Mouse (Mus musculus) limb, embryonic 14.5 days (tissue): Measurements from ENCODE around the gene Cacna1b. TPM values are rescaled to one million over a fixed set of nuclear protein-coding genes. Genes with fewer than 3 reads are reported as not detected.

Experiments used
- ATAC-seq: fragments of 200-750 bp; cut with Nextera tagmentation; 2 replicates; pipeline ENCODE4 v1.8.0; 2017; ENCODE audit warnings: low read depth, moderate number of reproducible peaks, moderate TSS enrichment; ENCODE audit not compliant: low FRiP score
- DNase-seq: peaks from one replicate; pipeline ENCODE4 v3.0.0-alpha.2; 2015; ENCODE audit warnings: low spot score
- H3K27ac ChIP-seq: fragments of 300-500 bp; sonication (generic); replicated peaks from 2 replicates; pipeline ENCODE4 v1.5.1; 2014; ENCODE audit warnings: low read depth, mild to moderate bottlenecking, low read length, moderate library complexity, mixed read lengths
- H3K27me3 ChIP-seq: fragments of 300-500 bp; sonication (generic); 2 replicates; pipeline ENCODE4 v1.6.1; 2014; ENCODE audit warnings: low read length, mixed read lengths; ENCODE audit not compliant: control insufficient read depth, insufficient read depth
- H3K36me3 ChIP-seq: fragments of 300-500 bp; sonication (generic); 2 replicates; pipeline ENCODE4 v1.6.1; 2014; ENCODE audit warnings: mild to moderate bottlenecking, low read length, moderate library complexity, mixed read lengths; ENCODE audit not compliant: control insufficient read depth, insufficient read depth
- H3K4me1 ChIP-seq: fragments of 300-500 bp; sonication (generic); 2 replicates; pipeline ENCODE4 v1.6.1; 2014; ENCODE audit warnings: antibody characterized with exemption, low read length, mixed read lengths; ENCODE audit not compliant: control insufficient read depth, insufficient read depth
- H3K4me2 ChIP-seq: fragments of 300-500 bp; sonication (generic); replicated peaks from 2 replicates; pipeline ENCODE4 v1.6.1; 2014; ENCODE audit warnings: low read depth, mild to moderate bottlenecking, low read length, moderate library complexity; ENCODE audit not compliant: severe bottlenecking
- H3K4me3 ChIP-seq: fragments of 300-500 bp; sonication (generic); replicated peaks from 2 replicates; pipeline ENCODE4 v1.5.1; 2014; ENCODE audit warnings: low read length
- H3K9ac ChIP-seq: fragments of 300-500 bp; sonication (generic); 2 replicates; pipeline ENCODE4 v1.6.1; 2014; ENCODE audit warnings: mild to moderate bottlenecking, low read depth, low read length, moderate library complexity; ENCODE audit not compliant: severe bottlenecking
- H3K9me3 ChIP-seq: fragments of 300-500 bp; sonication (generic); 2 replicates; pipeline ENCODE4 v1.6.1; 2016; ENCODE audit warnings: low read length; ENCODE audit not compliant: control insufficient read depth
- POLR2A ChIP-seq: fragments of 200-500 bp; IDR thresholded peaks from 2 replicates; pipeline ENCODE4 v1.8.0; 2012; ENCODE audit warnings: inconsistent platforms, mild to moderate bottlenecking, moderate library complexity, borderline replicate concordance; ENCODE audit not compliant: insufficient read depth, insufficient read length; ENCODE audit errors: extremely low read depth
- WGBS: fragments of 180-500 bp; shearing (Covaris S2); extraction: QIAGEN DNeasy Blood & Tissue Kit; methylation state at CpG from one replicate; pipeline ENCODE4 v1.1.7; 2014; 5-methylcytosine and 5-hydroxymethylcytosine counted together
- polyA plus RNA-seq, 2 experiments: library from polyadenylated mRNA; depleted of rRNA in 1 of 2; stranded (reverse) in 1 of 2; unstranded in 1 of 2; fragments of >200 nt; fragmentation: Nextera tagmentation in 1 of 2; extraction: Ambion mirVana in 1 of 2; gene quantifications; 2 replicates each; pipeline versions ENCODE4 v1.2.1 to v1.2.3; 2012 to 2014

Gene Cacna1b
- polyA plus RNA-seq, 2 experiments, result 1.4 to 2.7 TPM

DNA sequence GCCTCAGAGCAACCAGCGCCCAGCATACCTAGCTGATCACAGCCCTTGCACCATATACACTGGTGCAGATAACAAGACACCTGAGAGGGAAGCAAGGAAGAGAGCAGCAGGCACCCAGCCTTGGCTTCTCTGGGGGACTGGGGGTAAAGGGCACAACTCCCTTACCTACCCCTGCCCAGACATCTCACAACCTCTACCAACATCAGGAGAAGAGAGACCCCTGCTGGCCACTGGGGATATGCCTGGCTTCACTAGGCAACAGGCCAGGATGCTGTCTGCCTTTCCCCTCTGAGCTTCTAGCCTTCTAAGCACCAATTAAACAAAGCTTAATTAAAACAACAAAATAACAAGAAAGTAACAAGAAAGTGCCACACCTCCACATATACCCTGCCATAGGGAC, 7.7 kb downstream of the Cacna1b start:
- Histone ChIP-seq H3K36me3 (no peaks in the 10 kb centered on the region), H3K27ac (no peak overlapping the region), H3K27me3 (no peaks in the 10 kb centered on the region), H3K9ac (no peak overlapping the region), H3K4me3 (no peak overlapping the region), H3K9me3 (no peaks in the 10 kb centered on the region), H3K4me2 (no peak overlapping the region), H3K4me1 (no peaks in the 10 kb centered on the region)
- ATAC-seq, result no peak
- DNase-seq, result peak; percentile 35
- no peak for TF ChIP-seq POLR2A
- 93% methylated on average over 1 of the region's 1 CpGs for WGBS

DNA sequence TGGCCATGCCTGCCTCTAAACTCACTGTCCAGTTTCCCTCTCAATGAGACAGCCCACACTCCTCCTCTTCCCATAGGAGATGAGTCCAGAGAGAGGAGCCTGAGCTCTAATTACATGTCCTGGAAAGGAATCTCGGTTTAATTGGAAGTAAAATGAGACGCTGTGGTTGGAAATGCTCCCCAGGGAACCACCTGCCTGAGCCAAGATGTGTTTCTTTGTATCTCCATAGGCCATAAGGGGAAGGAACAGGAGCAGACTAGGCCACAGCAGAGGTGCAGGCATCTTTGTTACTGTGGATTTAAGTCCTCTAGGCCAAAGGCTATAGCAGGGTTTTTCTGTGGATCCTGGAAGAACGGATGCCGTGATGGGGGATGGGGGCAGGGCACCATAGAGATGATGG, 10.4 kb downstream of the Cacna1b start:
- Histone ChIP-seq H3K27me3 (no peaks in the 10 kb centered on the region), H3K9me3 (no peaks in the 10 kb centered on the region)
- WGBS, result 65% methylated on average over 4 of the region's 4 CpGs

DNA sequence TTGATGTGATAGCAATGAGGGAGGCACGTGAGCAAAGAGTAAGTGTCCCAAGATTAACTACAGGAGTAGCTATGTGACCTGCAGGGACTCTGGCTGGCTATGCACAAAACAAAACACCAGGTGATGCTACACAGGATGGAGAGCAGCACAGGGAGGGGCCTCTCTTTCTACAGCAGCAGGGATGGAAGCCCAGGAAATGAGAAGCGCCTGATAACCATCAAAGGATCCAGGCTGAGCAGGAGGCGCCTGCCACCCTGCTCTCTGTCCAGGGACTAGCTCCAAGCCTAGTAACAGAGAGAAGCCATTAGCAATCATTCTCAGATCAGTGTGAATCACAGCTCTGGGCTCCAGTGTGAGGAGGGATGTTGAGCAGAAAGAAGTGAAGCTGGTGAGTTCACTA, 12.9 kb downstream of the Cacna1b start:
- WGBS, result 38% methylated on average over 3 of the region's 3 CpGs
- Histone ChIP-seq H3K4me2 (no peak overlapping the region), H3K9me3 (no peaks in the 10 kb centered on the region), H3K36me3 (no peaks in the 10 kb centered on the region), H3K27ac (no peak overlapping the region), H3K4me1 (no peaks in the 10 kb centered on the region), H3K27me3 (no peaks in the 10 kb centered on the region), H3K9ac (no peak overlapping the region), H3K4me3 (no peak overlapping the region)
- no peak for DNase-seq
- no peak for TF ChIP-seq POLR2A
- ATAC-seq, result no peak

More for the DNA sequence above, 10.4 kb downstream of the Cacna1b start:
- Histone ChIP-seq H3K9ac (no peak overlapping the region), H3K4me3 (no peak overlapping the region), H3K4me1 (no peaks in the 10 kb centered on the region), H3K4me2 (no peak overlapping the region), H3K27ac (no peak overlapping the region), H3K36me3 (no peaks in the 10 kb centered on the region)
- TF ChIP-seq POLR2A, result no peak
- DNase-seq, result no peak
- no peak for ATAC-seq

DNA sequence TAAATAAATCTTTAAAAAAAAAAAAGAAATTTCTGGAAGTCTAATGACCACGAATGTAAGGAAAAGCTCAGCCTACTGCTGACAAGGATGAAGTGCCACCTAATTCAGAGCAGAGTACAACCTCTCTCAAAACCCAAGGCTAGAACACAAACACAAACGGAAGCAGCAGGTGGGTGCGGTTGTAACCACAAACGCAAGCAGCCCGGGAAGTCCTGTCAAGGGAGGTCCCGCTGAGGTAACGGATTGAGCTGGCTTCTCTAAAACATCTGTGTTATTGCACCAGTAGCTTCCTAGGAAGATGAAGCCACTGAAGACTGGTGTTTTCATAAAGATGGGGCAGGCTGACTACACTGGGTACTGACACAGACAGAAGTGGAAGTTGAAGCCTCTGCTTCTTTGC, 15.1 kb downstream of the Cacna1b start:
- Histone ChIP-seq H3K9me3 (no peaks in the 10 kb centered on the region), H3K27ac (no peak overlapping the region), H3K4me2 (no peak overlapping the region), H3K4me3 (no peak overlapping the region), H3K4me1 (no peaks in the 10 kb centered on the region), H3K27me3 (no peaks in the 10 kb centered on the region), H3K9ac (no peak overlapping the region), H3K36me3 (no peaks in the 10 kb centered on the region)
- WGBS, result 66% methylated on average over 7 of the region's 7 CpGs
- ATAC-seq (no peak), DNase-seq (no peak)
- TF ChIP-seq POLR2A, result no peak

DNA sequence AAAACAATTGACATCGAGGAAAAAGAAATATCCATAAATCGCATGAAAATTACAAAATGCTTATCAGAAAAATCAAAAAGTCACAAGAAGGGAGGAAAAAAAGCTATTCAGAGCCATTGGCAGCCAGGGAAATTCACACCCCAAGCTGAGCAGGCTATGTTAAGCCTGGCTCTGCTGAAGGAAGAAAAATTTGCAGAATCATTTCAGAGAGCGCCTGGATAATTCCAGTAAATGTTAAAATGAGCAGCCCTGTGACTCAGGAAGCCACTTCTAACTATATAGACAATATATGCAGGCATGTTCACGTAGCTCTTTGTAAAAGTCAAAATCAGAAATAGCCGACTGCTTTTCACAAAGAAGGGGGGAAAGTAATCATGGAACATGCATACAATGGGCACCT, 23.3 kb downstream of the Cacna1b start:
- H3K9ac ChIP-seq, result no peak overlapping the region
- H3K4me3 ChIP-seq, result no peak overlapping the region
- no peak overlapping the region for H3K4me2 ChIP-seq
- H3K27ac ChIP-seq, result no peak overlapping the region
- no peaks in the 10 kb centered on the region for H3K4me1 ChIP-seq
- TF ChIP-seq POLR2A, result no peak
- no peaks in the 10 kb centered on the region for H3K36me3 ChIP-seq
- WGBS, result 88% methylated on average over 5 of the region's 5 CpGs
- DNase-seq (no peak), ATAC-seq (no peak)
- H3K27me3 ChIP-seq, result no peaks in the 10 kb centered on the region
- H3K9me3 ChIP-seq, result no peaks in the 10 kb centered on the region

DNA sequence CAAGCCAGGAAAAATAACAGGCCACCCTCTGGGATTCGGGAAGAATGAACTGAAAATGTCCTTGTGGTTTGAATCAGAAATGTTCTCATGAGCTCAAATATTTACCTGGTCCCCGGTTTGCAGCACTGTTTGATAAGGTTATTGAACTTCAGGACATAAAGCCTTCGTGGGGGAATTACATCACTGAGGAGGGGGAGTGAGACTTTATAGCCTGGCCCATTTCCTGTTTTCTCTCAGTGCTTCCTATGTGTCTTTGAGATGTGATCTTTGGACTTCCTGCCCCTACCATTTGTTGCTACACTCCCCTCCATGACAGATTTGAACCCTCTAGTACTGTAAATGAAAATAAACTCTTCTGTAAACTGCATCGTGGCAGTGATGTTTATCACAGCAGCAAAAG, 29.8 kb downstream of the Cacna1b start:
- Histone ChIP-seq H3K4me1 (no peaks in the 10 kb centered on the region), H3K4me3 (no peak overlapping the region), H3K9ac (no peak overlapping the region), H3K27ac (no peak overlapping the region), H3K27me3 (no peaks in the 10 kb centered on the region), H3K9me3 (no peaks in the 10 kb centered on the region), H3K4me2 (no peak overlapping the region), H3K36me3 (no peaks in the 10 kb centered on the region)
- ATAC-seq, result no peak
- no peak for DNase-seq
- no peak for TF ChIP-seq POLR2A
- 67% methylated on average over 4 of the region's 4 CpGs for WGBS
